Mouse (Mus musculus): ENCODE results near the gene Selenow. TPM values are rescaled to one million over a fixed set of nuclear protein-coding genes. Genes with fewer than 3 reads are reported as not detected.
"Not testable (repeated sequence)": the region's sequence is repeated elsewhere in the genome, so short reads cannot be mapped to it uniquely, and the experiment has no call there.

Gene Selenow
- polyA plus RNA-seq, 1 experiment = 228 TPM

- WGBS = under 1% methylated on average over 23 of the region's 23 CpGs
- peak; percentile 70 for DNase-seq (ENCODE audit: low read depth, low spot score)
Observed at GRCm38 (mm10) chr7:15948381-15948941, 26.3 kb upstream of the Selenow start.

- WGBS = 32% methylated on average over 4 of the region's 4 CpGs
Observed at GRCm38 (mm10) chr7:15947653-15948260, 25.6 kb upstream of the Selenow start.

GRCm38 (mm10) chr7:15945721-15946536, 23.7 kb upstream of the Selenow start, which contains the start of gene Nop53:
Gene Nop53, minus strand, starts transcription at chr7:15946074.
- DNase-seq (ENCODE audit: low read depth, low spot score) = peak; percentile 97
- WGBS = 2% methylated on average over 59 of the region's 59 CpGs

More at GRCm38 (mm10) chr7:15947653-15948260, 25.6 kb upstream of the Selenow start:
- no peak for DNase-seq (ENCODE audit: low read depth, low spot score)

GRCm38 (mm10) chr7:15945211-15945610, 23.0 kb upstream of the Selenow start:
- no peak for DNase-seq (ENCODE audit: low read depth, low spot score)
- WGBS = 3% methylated on average over 8 of the region's 8 CpGs

- 96% methylated on average over 1 of the region's 1 CpGs for WGBS
Observed at GRCm38 (mm10) chr7:15944311-15944710, 22.1 kb upstream of the Selenow start.

GRCm38 (mm10) chr7:15938621-15939020, 16.4 kb upstream of the Selenow start:
- DNase-seq (ENCODE audit: low read depth, low spot score) = no peak
- WGBS = 94% methylated on average over 3 of the region's 3 CpGs

More at GRCm38 (mm10) chr7:15944311-15944710, 22.1 kb upstream of the Selenow start:
- DNase-seq (ENCODE audit: low read depth, low spot score) = no peak

- WGBS = 76% methylated on average over 5 of the region's 5 CpGs
- no peak for DNase-seq (ENCODE audit: low read depth, low spot score)
Observed at GRCm38 (mm10) chr7:15937491-15937890, 15.3 kb upstream of the Selenow start.

GRCm38 (mm10) chr7:15933437-15934359, 11.5 kb upstream of the Selenow start:
- DNase-seq (ENCODE audit: low read depth, low spot score) = no peak
- WGBS = 49% methylated on average over 16 of the region's 16 CpGs

- 42% methylated on average over 3 of the region's 3 CpGs for WGBS
- DNase-seq (ENCODE audit: low read depth, low spot score) = no peak
Observed at GRCm38 (mm10) chr7:15931635-15932034, 9.4 kb upstream of the Selenow start.

GRCm38 (mm10) chr7:15930543-15930942, 8.3 kb upstream of the Selenow start:
- 73% methylated on average over 2 of the region's 2 CpGs for WGBS
- DNase-seq (ENCODE audit: low read depth, low spot score) = no peak

- DNase-seq (ENCODE audit: low read depth, low spot score) = no peak
- WGBS = 25% methylated on average over 4 of the region's 4 CpGs
Observed at GRCm38 (mm10) chr7:15929910-15930309, 7.7 kb upstream of the Selenow start.

GRCm38 (mm10) chr7:15921796-15922195, 406 bp downstream of the Selenow start:
- under 1% methylated on average over 10 of the region's 10 CpGs for WGBS
- DNase-seq (ENCODE audit: low read depth, low spot score) = no peak

GRCm38 (mm10) chr7:15920645-15921190, 1.5 kb downstream of the Selenow start:
- no peak for DNase-seq (ENCODE audit: low read depth, low spot score)
- WGBS = 81% methylated on average over 6 of the region's 6 CpGs

- DNase-seq (ENCODE audit: low read depth, low spot score) = no peak
- 93% methylated on average over 9 of the region's 9 CpGs for WGBS
Observed at GRCm38 (mm10) chr7:15919947-15920346, 2.3 kb downstream of the Selenow start.

- no peak for DNase-seq (ENCODE audit: low read depth, low spot score)
Observed at GRCm38 (mm10) chr7:15918371-15918770, 3.8 kb downstream of the Selenow start.

- 57% methylated on average over 4 of the region's 4 CpGs for WGBS
- DNase-seq (ENCODE audit: low read depth, low spot score) = no peak
Observed at GRCm38 (mm10) chr7:15916996-15917395, 5.2 kb downstream of the Selenow start.

- DNase-seq (ENCODE audit: low read depth, low spot score) = no peak
- WGBS = 70% methylated on average over 3 of the region's 3 CpGs
Observed at GRCm38 (mm10) chr7:15916134-15916723, 6.0 kb downstream of the Selenow start.

GRCm38 (mm10) chr7:15915695-15916094, 6.5 kb downstream of the Selenow start:
- 86% methylated on average over 4 of the region's 4 CpGs for WGBS
- not testable (repeated sequence) for DNase-seq (ENCODE audit: low read depth, low spot score)

GRCm38 (mm10) chr7:15914751-15915150, 7.5 kb downstream of the Selenow start:
- 79% methylated on average over 2 of the region's 2 CpGs for WGBS
- DNase-seq (ENCODE audit: low read depth, low spot score) = no peak
